Mouse (Mus musculus) thymus, postnatal 14 days (tissue): ENCODE results near the gene Tmem140.

ENCODE experiments used
- DNase-seq: peaks from one replicate; pipeline ENCODE4 v3.0.0; 2021

The Tmem140 gene

GRCm38 (mm10) chr6:34876835-34877156 is 13.8 kb downstream of the Tmem140 start:
- DNase-seq = no peak

DNA sequence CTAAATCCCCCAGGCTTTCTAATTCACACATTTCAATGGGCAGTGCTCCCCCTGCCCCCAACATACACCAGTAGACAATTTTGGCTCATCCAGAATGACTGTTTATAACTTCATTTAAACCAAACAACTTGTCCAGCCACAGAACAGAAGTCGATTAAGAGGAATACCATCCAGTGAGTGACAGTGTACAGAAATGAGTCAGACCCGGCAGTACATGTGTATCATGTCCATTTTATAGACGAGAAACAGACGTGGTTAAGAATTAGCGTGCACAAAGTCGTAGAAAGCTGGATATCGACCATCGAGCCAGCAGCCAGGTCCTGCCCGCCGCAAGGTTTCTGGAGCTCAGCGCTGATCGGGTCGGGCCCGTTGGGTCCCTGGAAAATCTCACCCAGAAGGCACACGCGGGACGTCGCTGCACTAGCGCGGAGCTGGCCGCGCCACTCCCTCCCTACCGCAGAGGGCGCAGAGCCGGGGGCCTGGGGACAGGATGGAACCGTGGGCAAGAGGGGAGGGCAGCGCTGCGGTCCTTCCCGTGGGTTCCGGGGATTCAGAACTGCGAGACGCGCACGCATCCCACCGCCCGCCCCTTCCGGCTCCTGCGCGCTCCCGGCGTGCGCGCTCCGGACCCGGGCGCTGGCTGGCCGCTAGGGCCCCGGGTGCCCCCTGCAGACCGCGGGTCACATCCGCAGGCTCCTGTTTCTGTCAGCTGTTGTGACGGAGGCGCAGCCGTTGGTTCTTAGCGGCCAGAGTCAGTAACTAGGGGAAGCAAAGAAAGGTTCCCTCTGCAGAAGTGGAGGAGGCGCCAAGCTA is 14.8 kb downstream of the Tmem140 start, which contains the start of gene Cyren:
TSS of gene Cyren (minus strand) at position 552 of the 813 bp plus-strand sequence.
- DNase-seq = peak; percentile 96

- DNase-seq = peak; percentile 33
Measured at GRCm38 (mm10) chr6:34879101-34879740, 16.3 kb downstream of the Tmem140 start.

GRCm38 (mm10) chr6:34879911-34880475 is 17.0 kb downstream of the Tmem140 start:
- DNase-seq = peak; percentile 70

DNA sequence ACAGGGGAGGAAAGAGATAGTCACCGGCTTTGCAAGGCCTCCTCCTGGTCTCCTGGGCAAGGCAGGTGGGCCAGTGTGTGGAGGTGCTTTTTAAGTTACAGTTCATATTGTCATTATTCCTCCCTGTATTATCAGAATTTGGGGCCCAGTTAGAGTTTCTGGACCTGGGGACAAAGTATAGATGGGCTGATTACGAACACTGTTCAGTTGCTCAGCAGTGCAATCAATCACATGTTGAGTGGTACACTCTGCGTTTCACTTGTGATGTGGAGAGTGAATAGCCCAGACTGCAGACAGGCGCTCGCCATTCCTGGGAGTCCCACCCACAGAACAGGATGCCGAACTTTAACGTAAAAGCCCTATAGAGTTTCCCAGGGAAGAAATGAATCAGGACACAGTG is 21.8 kb downstream of the Tmem140 start:
- no peak for DNase-seq

GRCm38 (mm10) chr6:34887131-34887850 is 24.3 kb downstream of the Tmem140 start:
- no peak for DNase-seq

DNA sequence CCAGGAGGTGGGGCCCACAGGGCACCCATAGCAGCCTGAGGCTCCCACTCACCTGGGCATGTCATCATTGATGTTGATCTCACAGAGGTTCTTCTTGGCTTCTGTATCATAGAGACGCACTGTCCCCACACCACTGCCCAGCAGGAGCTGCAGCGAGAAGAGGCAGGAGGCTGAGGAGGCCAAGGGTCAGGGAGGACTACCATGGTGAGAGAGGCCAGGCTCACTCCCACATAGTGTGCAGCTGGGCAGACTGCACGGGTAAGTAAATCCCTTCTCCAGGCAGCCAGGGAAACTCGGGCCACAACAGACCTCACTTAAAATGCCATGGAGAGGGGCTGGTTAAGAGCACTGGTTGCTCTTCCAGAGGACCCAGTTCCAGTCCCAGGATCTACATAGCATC is 26.2 kb downstream of the Tmem140 start:
- DNase-seq = no peak

DNA sequence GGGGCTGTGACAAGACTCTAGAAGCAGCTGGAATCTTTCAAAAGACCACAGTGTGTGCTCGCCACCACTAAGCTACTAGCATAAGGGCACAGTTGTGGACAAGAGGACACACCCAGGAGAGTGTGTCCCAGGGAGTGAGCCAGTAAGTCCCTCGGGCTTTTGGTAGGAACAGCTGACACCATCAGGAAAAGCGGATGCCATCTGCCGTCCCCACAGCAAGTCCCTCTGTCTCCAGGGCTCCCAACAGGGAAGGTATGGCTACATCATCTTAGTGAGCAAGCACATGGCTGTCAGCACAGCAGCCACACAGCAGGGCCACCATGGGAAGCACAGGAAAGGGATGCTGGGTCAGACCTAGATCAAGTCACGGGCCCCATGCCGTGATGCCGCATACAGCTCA is 32.6 kb downstream of the Tmem140 start:
- DNase-seq = no peak

DNA sequence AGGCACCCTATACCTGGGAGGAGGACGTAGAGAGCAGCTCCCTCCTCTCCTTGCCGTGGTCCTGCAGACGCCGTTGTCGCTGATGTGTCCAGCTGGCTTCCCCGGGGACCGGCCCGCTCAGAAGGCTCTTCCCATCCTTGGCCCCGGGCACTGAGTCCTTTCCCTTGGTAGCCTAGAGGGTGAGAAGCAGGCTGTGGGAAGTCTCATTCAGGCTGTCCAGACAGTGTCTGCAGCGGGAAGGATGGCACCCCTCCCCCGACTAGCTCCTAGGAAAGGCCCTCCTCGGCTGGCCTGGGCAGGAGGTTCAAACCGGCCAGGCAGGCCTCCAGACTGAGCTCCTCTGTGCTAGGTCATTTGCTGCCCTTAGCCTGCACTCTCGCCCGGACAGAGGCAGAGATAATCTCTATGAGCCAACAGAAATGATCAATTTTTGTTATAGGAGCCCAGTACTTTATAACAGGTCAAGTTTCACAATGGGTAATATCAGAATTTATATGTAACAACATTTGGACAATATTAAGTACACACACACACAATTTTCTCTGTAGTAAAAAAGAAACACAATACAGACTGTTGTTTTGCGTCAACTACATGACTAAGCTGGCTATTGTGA is 33.3 kb downstream of the Tmem140 start:
- DNase-seq = no peak

GRCm38 (mm10) chr6:34899127-34899526 is 36.2 kb downstream of the Tmem140 start:
- DNase-seq = no peak

- DNase-seq = no peak
Measured at GRCm38 (mm10) chr6:34900990-34901389, 38.0 kb downstream of the Tmem140 start.

- no peak for DNase-seq
Measured at GRCm38 (mm10) chr6:34901911-34902444, 39.0 kb downstream of the Tmem140 start.

DNA sequence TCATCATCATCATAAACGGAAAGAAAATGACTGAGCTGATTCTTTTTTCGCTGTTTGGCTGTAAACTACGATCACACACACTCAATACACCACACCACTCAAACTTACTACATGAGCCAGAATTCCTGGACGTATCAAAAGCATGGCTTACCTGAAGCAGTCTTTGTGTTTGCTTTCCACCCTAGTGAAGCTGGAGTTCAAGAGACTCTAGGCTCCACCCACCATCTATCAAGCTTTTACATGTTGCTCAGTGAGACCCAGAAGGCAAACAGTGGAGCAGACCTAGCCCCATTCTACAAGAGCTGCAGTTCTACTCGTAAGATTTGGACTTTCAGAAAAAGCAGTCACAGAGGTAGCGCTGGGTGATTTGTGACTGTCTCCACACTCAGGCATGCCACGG is 39.6 kb downstream of the Tmem140 start:
- DNase-seq = no peak

GRCm38 (mm10) chr6:34903441-34903840 is 40.5 kb downstream of the Tmem140 start:
- no peak for DNase-seq

DNA sequence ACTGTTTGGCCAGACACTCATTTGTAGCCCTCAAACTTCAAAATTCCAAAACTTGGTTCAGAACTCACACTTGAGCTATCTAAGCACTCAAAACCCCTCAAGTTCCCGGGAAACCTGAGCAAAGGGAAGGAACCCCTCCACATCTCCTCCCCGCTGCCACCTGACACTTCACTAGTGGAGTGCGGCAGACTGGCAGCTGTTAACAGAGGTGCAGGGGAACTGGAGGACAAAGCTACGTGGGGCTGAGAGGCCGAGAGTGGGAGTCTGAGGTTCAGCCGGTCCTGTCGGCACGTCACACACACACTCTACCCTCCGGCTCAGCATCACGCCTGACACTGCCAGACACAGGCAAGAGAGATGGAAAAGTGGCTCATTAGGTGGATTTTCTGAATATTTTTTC is 40.9 kb downstream of the Tmem140 start:
- DNase-seq = no peak

DNA sequence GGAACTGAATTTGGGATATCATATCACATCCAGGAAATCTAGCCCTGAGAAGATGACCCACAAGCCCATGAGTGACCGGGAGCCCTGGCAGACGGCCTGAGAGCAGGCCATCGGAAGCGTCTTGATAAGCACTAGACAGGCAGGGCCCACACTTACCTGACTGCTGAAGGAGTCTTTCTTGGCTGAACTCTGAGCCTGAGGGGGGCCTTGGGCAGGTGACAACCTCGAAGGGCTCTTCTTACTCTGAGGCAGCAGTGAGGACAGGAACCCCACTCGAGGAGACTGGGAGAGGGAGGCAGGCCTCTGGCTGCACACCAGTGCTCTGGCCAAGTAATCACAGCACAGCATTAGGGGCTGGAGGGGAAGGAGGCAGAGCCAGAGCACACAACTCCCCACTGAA is 41.4 kb downstream of the Tmem140 start:
- no peak for DNase-seq

DNA sequence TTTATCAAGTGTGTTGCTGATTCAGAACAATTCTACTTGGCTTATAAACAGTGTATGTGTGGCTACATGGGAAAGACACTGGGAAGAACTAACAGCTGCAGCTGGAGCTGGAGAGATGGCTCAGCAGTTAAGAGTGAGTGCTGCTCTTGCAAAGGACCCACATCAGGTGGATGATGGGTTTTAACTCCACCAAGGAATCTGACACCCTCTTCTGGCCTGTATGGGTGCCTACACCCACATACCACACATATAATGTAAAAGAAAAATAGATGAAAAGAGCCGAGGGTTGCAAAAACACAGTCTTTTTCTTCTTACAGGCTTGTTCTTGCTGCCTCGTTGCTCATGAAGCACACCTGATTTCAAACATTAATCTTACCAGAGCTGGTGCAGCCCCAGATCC is 43.2 kb downstream of the Tmem140 start:
- no peak for DNase-seq

GRCm38 (mm10) chr6:34906661-34907060 is 43.7 kb downstream of the Tmem140 start:
- DNase-seq = no peak

- DNase-seq = no peak
Measured at GRCm38 (mm10) chr6:34907121-34907614, 44.2 kb downstream of the Tmem140 start.

GRCm38 (mm10) chr6:34907696-34908260 is 44.8 kb downstream of the Tmem140 start:
- DNase-seq = no peak

GRCm38 (mm10) chr6:34909631-34910345 is 46.8 kb downstream of the Tmem140 start:
- DNase-seq = no peak
